Mouse (Mus musculus): ENCODE results near the gene Hdac11.

Hdac11 gene

DNA sequence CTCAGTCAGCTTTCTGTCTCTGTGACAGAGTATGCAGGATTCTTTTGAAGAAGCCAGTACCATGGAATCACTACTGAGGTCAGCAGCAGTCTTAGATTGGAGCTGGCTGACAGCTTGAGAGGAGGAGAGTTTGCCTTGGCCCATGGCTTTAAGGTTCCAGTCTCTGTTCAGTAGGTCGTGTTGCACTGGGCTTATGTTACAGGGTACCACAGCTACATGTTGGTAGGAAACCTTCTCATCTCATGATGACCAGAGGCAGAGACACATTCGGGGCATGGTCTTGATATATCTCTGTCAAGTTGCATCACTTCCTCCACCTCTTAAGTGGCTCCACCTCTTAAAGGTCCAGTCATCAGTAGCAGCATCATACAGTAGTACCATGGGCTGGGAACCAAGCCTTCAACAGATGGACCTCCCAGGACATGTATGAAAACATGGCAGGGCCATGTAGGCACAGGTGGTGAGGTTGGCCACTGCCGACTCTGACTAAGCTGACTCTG, 15.0 kb downstream of the Hdac11 start:
- no peak for DNase-seq

DNA sequence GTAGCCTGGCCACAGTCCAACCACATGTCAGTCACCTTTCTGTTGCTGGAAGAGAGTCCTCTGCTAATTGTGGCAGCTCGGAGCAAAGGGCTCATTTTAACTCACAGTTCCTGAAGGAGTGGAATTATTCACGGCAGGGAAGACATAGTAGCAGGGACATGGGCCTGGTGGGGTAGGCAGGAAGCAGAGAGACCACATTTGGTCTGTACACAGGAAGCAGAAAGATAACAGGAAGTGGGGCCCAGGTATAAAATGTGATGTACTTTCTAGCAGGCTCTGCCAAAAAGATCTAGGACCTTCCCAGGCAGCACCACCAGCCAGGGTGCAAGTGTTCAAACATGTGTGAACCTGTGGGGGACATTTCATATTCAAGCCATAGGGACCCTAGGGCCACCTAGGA, 15.9 kb downstream of the Hdac11 start:
- no peak for DNase-seq

DNA sequence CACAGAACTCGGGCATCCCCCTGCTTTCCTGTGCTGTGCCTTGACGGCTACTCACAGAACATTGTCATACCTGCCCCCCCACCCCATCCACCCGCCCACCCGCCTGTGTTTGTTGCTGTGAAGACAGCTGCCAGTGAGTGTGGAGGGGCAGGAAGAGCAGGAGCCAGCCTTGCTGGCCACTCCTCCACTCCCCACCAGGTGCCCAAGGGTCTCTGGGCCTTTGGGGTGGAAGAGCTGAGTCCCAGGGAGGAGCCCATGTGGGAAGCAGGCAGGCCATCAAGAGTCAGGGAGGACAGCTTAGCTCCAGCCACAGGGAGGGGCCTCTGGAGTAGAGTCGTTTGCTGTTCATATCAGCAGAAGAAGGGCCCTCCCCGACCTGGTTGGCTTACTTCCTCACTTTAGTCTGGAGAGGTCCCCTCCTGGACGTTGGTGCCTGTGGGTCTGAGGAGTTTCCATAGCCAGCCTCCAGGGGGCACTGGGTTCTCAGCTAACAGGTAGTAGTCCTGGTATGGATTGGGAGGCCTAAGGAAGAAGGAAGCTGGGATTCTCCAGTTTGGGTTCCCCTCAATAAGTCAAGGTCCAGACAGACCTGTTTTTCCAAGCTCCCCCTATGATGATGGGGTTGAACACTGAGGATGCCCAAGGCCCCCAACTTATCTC, 16.9 kb downstream of the Hdac11 start:
- DNase-seq, result peak; percentile 76

DNA sequence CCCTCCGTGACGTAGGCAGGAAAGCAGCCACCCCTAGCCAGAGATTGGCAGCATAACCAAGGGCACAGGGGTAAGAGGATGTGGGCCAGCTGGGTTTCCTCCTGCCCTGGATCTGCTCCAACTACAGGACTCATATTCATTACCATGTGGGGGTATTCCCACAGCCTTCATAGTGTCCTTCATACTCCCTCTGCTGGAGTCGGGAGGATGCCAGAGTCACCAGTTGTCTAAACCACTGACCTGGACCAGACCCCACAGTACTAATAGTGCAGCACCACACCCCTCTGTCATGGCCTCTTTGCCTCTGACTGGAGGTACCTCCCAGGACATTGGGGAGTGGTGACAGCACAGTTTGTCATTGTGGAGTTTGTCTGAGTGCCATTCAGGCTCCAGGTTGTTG, 17.7 kb downstream of the Hdac11 start:
- DNase-seq, result no peak

DNA sequence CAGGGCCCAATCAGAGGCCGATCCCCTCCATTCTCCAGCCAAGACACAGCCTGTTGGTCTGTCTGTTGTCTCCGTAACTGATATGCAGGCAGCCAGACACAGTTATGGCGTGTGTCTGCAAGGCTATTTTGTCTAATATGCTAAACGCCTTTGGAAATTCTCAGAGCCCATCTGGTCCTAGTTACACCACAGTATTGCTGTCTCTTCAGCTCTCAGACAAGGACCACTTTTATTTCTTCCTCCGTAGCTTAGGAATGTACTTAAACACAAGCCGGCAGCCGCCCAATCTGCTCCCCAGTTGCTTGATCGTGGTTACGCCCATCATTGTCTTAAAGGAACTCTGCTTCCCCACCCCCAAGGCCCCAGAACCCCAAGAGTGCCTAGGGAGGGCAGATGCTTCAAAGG, 24.3 kb downstream of the Hdac11 start:
- peak; percentile 60 for DNase-seq

DNA sequence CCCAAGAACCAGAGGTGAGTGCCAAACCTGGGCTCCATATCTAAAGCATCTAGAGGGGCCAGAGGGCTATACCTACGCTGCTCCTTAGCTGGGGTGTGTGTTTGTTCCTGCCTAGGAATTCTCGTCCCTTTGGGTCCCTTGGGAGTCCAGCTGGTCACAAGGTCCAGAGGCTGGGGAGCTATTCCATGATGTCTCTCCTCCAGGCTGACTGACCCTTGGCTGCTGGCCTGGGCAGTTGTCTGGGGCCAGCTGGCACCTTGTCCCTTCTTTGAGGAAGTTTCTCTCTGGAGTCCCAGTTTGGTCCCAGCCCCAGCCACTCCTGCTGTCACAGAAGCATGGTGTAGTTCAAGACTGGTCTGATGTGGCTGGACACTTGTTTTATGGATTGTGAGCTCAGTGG, 24.9 kb downstream of the Hdac11 start:
- DNase-seq, result no peak

DNA sequence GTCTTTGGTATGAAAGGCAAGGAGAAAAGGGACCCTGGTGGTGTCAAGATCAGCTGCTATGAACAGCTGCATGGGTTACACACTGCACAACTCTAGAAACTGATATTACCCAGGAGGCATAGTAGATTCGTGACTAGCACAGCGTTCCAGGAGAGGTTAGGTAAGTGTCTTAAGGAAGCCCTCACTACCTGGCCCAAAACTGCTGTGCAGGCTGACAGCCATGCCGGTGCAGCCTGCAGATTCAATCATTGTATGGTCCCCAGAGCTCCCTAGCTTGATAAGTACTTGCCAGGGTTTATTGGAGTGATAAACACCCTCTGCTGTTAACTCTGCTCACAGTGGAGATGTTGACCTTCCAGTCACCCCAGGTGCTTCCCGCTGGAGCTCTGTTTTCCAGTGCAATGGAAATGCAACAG, 25.6 kb downstream of the Hdac11 start:
- DNase-seq, result no peak

DNA sequence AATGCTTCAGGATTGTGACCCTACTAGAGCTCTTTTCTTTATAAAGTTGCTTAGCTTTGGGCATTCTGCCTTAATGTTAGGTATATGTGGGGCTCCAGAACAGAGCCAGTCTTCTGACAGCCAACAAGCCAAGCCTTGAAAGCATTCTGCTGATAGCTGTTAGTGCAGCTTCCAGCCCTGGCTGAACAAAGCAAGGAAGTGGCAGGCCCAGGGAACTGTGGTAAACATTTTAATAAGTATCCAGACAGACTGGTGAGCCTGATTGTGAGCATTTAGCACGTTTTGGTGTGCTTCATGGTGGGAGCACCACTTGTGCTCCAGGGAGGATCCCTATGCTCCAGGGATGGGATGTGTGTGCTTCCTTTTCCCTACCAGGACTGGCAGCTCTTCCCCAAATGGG, 26.6 kb downstream of the Hdac11 start:
- no peak for DNase-seq

DNA sequence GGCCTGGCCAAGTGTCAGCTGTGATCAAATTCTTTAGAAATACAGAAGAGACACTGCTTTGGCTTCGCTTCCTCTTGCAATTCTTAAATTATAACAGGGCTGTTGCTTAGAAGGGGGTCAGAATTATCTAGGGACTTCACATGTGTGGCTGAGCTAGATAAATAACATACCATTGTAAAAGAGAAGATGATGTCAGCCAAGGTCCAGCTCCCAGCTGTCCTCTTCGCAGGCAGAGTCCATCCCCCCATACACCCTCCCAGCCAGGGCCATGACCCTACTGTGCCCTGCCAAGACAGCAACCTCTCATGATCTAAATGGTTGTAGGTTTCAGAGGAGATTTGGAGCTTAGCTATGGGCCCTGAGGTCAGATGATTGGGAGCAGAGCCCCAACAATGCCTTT, 27.5 kb downstream of the Hdac11 start:
- no peak for DNase-seq

DNA sequence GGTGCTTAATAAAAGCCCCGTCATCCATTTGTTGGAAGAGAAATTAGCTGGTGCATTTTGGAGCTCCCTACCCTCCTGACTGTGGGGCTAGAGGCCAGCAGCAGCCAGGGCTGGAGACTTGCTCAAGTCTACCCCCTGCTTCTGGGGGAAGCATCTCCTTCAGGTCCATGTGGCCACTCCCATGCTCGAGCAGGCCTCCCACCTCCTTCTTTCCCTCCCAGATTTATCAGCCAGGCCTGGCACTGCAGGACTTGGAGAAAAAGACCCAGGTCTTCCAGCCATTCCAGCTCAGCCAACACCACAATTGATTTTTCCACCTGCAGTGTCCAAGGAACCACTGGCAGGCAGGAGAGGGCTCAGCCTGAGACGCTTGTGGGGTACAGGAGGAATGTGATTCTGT, 28.3 kb downstream of the Hdac11 start:
- no peak for DNase-seq

DNA sequence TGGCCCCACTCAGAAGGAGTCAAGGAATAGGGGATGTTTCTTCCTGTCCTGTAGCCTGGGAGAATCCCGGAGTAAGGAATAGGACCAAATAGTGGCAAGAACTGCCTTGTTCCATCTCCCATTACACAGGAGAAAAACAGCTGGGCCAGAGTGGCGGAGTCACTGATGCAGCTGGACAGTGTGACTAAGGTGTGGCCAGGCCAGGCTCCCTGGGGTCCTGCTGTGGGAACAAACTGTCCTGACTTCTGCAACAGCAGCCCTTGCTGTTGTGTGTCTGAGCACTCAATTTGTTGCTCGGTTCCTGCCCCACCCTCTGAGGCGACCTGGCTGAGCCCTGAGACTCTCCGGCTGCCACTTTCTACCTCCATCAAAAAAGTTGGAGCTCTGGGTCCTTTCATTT, 29.0 kb downstream of the Hdac11 start:
- no peak for DNase-seq

DNA sequence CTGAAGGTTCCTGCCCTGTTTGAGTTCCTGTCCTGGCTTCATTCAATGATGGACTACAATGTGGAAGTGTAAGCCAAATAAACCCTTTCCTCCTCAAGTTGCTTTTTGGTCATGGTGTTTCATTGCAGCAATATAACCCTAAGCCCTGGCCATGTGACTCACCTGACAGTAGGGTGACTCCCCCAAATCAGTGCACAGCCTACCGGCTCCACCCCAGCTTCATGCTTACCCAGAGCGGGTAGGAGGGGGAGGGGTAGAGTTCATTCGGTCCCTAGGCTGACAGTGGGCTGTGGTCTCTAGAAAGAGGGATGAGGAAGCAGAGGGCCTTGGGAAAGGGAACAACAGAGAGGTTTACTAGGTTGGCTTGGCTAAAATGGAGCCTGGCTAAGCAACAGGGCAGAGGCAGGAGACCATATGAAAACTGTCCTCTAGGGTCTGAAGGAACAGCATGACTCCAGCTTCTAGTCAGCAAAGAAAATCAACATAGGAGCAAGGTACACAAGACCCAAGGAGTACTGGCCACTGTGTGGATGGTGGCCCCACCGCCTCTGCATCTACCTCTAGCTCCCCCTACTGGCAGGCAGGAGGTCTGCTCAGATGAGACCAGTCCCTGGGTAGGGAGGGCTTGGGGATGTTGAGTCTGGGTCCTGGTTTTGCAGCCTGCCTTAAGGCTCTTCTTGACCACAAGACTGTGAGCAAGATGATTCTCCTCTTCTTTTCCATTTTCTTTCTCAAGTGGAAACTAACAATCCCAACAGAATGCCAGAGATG, 29.9 kb downstream of the Hdac11 start:
- DNase-seq, result no peak

DNA sequence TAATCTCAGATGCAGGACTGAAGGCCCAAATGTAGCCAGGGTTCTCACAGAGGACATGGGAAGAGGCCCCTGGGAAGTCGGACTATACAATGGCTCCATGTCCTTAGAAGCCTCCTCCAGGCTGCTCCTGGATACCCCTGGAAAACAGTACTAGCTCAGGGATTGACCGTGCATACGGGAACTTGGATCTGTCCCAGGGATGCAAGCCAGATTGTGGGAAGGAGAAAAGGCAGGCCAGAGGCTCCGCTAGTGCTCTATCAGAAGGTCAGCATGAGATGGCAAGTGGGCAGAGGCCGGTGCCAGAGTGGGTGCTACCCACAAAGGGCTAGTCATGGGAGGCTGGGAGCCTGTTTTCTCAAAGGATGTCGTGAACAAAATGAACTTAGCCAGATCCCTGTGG, 30.5 kb downstream of the Hdac11 start:
- no peak for DNase-seq

DNA sequence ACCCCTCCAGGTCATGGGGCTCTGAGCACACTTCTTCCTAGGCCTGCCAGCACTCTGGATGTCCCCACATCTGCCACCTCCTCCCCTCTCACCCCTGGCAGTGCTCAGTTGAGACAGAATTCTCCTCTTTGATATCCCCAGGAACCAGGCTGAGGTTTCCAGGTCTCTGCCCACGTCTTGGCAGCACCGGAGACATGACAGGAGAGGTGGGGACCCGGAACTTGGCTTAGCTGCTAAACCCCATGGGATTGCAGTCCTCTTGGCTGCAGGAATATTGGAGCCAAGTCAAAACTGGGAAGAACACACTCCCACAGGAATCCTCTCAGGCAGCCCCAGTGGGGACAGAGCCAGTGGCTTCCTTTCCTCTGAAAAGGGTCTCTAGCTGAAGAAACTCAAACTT, 31.4 kb downstream of the Hdac11 start:
- DNase-seq, result no peak

DNA sequence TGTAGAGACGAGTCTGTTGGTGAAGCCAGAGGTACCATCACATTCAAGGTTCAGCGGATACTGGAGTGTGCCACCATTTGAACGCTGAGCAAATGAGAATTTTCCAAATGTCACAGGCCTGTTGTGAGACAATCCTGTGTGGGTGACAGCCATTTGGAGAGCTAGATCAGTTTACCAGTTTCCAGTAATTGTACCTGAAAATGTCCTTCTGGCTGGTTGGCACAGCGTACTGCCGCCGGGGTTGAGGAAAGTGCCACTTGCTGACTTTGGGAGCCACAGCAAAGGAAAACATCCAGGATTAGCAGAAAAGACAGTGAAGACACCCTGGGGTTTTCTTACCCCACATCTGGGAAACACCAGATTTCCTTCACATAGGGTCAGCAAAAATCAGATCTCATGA, 33.5 kb downstream of the Hdac11 start:
- no peak for DNase-seq

DNA sequence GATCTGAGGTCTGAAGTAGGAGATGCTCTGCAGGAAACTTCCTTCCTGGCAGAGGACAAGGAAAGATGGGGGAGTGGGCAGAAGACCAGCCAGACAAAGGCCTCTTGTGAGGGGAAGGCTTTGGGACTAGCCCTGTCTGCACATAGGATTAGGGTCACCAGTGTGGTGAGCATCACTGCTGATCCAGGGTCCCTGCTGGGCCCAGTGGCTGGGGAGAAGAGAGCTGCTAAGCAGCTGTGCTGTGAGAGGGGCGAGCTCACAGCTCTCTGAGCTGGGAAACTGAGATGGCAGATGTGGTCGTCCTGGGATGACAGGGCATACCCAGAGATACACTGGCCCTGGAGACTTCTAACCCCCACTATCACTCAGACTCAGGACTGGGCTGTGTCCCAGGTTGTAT, 35.0 kb downstream of the Hdac11 start:
- no peak for DNase-seq

DNA sequence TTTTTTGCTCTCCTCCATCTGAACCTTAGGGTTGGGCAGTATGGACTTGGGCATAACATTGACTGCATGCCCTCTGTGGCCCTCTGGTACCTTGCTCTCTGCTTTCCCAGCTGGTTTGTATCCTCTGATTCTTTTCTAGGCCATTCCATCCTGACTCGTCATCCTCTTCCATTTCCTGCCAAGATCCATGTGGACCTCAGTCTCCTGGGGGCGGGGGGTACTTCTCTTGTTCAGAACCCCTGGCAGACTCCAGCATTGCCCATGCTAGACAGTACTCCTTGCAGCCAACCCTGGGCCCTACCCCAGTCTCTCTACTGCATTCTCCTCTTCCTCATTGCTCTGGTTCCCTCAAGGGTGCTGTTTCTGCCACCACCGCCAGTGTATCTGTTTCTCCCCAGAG, 36.0 kb downstream of the Hdac11 start:
- DNase-seq, result no peak

DNA sequence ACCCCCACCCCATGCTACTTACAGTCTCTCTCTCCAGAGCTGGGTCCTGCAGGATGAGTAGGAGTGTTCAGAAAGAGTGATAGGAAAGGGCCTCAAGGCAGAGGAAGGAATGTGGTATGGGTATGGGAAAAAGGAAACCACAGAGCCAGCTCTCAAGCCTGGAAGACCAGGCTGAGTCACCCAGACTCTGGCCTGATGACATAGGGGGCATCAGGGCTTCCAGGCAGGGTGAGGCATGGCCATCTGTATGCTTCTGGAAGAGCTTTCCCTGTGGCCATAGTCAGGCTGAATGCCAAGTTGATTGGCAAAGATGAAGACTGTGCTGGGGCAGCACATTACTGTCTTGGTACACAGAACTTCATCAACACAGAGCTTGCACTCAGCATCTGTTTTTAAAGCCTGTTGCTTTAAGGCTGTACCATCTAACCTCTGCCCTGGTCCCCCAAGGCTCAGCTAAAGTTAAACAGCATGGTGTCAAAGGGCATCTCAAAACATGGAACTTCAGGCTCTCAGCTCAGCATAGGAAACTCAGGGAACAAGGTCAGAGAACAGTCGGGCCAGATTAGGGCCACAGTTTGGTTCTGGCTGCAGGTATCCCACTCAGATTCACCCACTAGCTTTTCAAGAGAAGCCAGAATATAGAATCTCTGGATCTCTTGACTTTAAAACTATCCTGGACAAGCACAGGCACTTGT, 36.5 kb downstream of the Hdac11 start:
- no peak for DNase-seq

DNA sequence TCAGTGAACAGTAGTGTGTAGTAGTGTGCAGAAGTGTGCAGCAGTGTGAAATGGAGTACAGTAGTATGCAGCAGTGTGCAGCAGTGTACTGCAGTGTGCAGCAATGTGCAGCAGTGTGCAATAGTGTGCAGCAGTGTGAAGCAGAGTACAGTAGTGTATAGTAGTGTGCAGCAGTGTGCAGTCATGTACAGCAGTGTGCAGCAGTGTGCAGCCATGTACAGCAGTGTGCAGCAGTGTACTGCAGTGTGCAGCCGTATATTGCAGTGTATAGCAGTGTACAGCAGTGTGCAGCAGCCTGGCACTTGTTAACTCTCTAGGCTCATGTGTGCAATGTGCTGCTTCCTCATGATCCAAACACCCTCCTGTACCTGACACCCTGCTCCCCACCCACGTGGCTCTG, 42.0 kb downstream of the Hdac11 start:
- no peak for DNase-seq

DNA sequence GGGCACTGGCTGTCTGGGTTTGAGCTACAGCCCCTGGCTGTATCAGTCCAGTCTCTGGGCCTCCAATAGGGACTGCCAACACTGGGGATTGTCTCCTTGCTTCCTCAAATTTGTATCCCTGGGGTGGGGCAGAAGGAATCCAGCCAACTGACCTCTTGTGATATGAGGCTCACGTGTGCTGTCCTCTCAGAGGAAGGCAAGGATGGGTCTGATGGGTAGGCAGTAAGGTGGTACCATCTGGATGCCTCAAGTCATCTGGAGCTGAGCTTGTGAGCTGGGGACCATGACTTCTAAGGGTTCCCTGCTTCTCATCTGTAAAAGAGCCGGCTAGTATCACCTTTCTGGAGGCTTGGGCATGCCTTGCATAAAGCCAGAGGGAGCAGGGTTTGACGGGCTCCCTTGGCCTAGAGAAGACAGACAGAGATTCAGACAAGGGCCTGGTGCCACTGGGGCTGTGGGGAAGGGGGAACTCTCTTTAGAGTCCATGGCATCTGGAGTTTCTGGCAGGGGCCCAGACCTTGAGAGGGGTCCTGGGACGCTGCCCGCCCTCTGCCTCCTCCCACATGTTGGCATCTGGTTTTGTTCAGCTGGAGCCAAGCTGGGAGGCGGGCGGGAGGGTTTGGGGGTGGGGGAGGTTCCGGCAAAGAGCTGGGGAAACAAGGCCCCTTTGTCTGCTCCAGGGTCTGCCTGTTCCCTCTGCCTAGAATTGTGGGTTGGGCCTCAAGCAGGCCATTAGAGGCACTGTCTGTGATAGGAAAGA, 44.1 kb downstream of the Hdac11 start:
- peak; percentile 81 for DNase-seq

DNA sequence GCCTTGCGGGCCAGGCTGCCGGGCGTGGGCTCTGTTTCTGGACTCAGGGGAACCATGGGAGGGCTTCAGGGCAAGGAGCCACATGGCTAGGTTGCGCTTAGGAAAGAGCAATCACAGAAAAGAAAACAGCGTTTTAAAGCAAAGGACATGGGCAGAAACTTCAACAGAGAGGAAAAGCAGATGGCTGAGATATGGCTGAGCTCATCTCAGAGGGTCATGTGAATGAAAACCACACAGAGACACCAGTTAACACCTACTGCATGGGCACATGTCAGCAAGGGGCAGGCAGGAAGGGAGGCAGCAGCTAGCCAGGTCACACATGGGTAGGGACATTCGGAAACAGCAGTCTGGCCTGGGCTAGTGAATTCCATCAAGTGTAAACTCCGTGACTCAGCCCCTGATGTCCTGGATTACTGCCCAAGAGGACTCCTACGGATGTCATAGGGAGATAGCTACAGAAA, 45.4 kb downstream of the Hdac11 start:
- DNase-seq, result no peak

DNA sequence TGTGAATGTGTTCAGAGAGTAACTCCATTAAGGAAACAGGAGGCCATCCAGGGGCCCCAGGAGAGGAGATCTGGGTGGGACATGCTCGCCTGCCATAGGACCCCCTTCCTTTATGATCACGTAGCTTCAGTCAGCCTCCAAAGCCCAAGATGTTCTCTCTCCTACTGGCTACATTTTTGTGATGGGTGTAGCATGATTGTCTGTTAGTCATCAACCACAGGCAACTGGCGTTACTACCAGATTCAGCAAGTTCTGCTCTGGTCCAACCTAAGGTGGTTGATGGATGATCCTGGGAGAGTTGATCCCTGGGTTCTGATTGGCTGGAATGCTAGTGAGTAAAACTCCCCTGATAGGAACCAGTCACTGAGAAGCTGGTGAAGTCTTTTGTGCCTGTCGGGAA, 46.1 kb downstream of the Hdac11 start:
- DNase-seq, result no peak

DNA sequence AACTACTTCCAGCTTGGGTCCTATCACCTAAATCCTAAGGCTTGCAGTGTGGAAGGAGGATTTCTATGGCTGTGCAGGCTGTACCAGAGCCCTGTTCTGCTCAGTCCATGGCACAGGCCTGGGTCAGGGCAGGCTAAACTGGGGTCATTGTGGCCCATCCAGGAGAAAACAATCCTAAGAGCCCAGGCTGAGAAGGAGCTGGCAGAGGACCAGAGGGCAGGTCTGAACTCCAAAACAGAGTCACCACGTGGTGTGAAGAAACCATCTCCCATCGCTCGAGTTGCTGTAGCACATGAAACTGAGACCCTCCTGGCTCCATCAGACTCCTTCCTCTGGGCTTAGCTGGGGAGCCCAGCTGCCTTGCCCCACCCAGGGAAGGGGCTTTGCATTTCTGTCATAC, 48.9 kb downstream of the Hdac11 start:
- DNase-seq, result no peak
